Mouse (Mus musculus) hindbrain, embryonic 12.5 days (tissue): ENCODE results near the gene Olfr1362. TPM values are rescaled to one million over a fixed set of nuclear protein-coding genes. Genes with fewer than 3 reads are reported as not detected.

Source experiments
- ATAC-seq: fragments of 200-750 bp; cut with Nextera tagmentation; 2 replicates; pipeline ENCODE4 v1.8.0; 2017; ENCODE audit warnings: moderate TSS enrichment; ENCODE audit not compliant: low FRiP score
- H3K27ac ChIP-seq: fragments of 300-500 bp; sonication (generic); 2 replicates; pipeline ENCODE4 v1.5.1; 2016; ENCODE audit warnings: mild to moderate bottlenecking
- H3K27me3 ChIP-seq: fragments of 300-500 bp; sonication (generic); 2 replicates; pipeline ENCODE4 v1.6.1; 2016; ENCODE audit warnings: mild to moderate bottlenecking
- H3K36me3 ChIP-seq: fragments of 300-500 bp; sonication (generic); 2 replicates; pipeline ENCODE4 v1.6.1; 2016; ENCODE audit warnings: mild to moderate bottlenecking
- H3K4me1 ChIP-seq: fragments of 300-500 bp; sonication (generic); 2 replicates; pipeline ENCODE4 v1.6.1; 2016
- H3K4me2 ChIP-seq: fragments of 300-500 bp; sonication (generic); replicated peaks from 2 replicates; pipeline ENCODE4 v1.6.1; 2016; ENCODE audit warnings: mild to moderate bottlenecking
- H3K4me3 ChIP-seq: fragments of 300-500 bp; sonication (generic); 2 replicates; pipeline ENCODE4 v1.5.1; 2016; ENCODE audit warnings: mild to moderate bottlenecking
- H3K9ac ChIP-seq: fragments of 300-500 bp; sonication (generic); 2 replicates; pipeline ENCODE4 v1.6.1; 2016; ENCODE audit warnings: mild to moderate bottlenecking, moderate library complexity
- H3K9me3 ChIP-seq: fragments of 300-500 bp; sonication (generic); replicated peaks from 2 replicates; pipeline ENCODE4 v1.6.1; 2016; ENCODE audit warnings: mild to moderate bottlenecking
- WGBS: fragments of 180-500 bp; shearing (Covaris S2); methylation state at CpG from one replicate; pipeline ENCODE4 v1.1.7; 2016; 5-methylcytosine and 5-hydroxymethylcytosine counted together
- polyA plus RNA-seq: library from polyadenylated mRNA; unstranded; fragments of >200 nt; fragmentation: Nextera tagmentation; extraction: Ambion mirVana; gene quantifications from 2 replicates; pipeline ENCODE4 v1.2.1, GENCODE M21; 2016

Gene Olfr1362
- not detected in 2 replicates for polyA plus RNA-seq

GRCm38 (mm10) chr13:21613922-21614321 lies at the start of gene Olfr1362:
Olfr1362 (minus strand) TSS chr13:21614022.
- H3K36me3 ChIP-seq: no peaks in the 10 kb centered on the region
- ATAC-seq: no peak
- H3K27me3 ChIP-seq: no peaks in the 10 kb centered on the region
- H3K4me2 ChIP-seq: no peak within 1 kb of the TSS
- H3K9ac ChIP-seq: no peak within 1 kb of the TSS
- H3K4me1 ChIP-seq: no peaks in the 10 kb centered on the region
- no peak within 1 kb of the TSS for H3K27ac ChIP-seq
- no peaks in the 10 kb centered on the region for H3K9me3 ChIP-seq
- H3K4me3 ChIP-seq: no peak within 1 kb of the TSS

- no peak within 1 kb of the TSS for H3K4me3 ChIP-seq
- no peak within 1 kb of the TSS for H3K9ac ChIP-seq
- H3K36me3 ChIP-seq: no peaks in the 10 kb centered on the region
- H3K4me1 ChIP-seq: no peaks in the 10 kb centered on the region
- no peak within 1 kb of the TSS for H3K27ac ChIP-seq
- WGBS: 70% methylated on average over 2 of the region's 2 CpGs
- ATAC-seq: no peak
- no peak within 1 kb of the TSS for H3K4me2 ChIP-seq
- H3K27me3 ChIP-seq: no peaks in the 10 kb centered on the region
- H3K9me3 ChIP-seq: no peaks in the 10 kb centered on the region
Measured at GRCm38 (mm10) chr13:21663286-21663685, 49.5 kb upstream of the Olfr1362 start, which contains the start of gene Olfr1361. Olfr1361 (minus strand) TSS chr13:21663386.

- 79% methylated on average over 2 of the region's 2 CpGs for WGBS
- Histone ChIP-seq H3K27me3 (no peaks in the 10 kb centered on the region), H3K4me2 (no peak within 1 kb of the TSS), H3K9ac (no peak within 1 kb of the TSS), H3K27ac (no peak within 1 kb of the TSS), H3K4me3 (no peak within 1 kb of the TSS), H3K9me3 (no peaks in the 10 kb centered on the region), H3K36me3 (no peaks in the 10 kb centered on the region), H3K4me1 (no peaks in the 10 kb centered on the region)
- no peak for ATAC-seq
Measured at GRCm38 (mm10) chr13:21642418-21642817, 28.6 kb upstream of the Olfr1362 start, which contains the start of gene Olfr11. Olfr11 (minus strand) TSS chr13:21642518.

- Histone ChIP-seq H3K4me3 (no peak overlapping the region), H3K27ac (no peak overlapping the region), H3K9me3 (peaks cover 5% of the 10 kb centered on the region; the same call in 1 of the 2 replicates), H3K4me2 (no peak overlapping the region), H3K9ac (no peak overlapping the region), H3K4me1 (no peaks in the 10 kb centered on the region), H3K36me3 (no peaks in the 10 kb centered on the region), H3K27me3 (no peaks in the 10 kb centered on the region)
- WGBS: 72% methylated on average over 2 of the region's 2 CpGs
- ATAC-seq: no peak
Measured at GRCm38 (mm10) chr13:21591618-21592017, 22.2 kb downstream of the Olfr1362 start.

GRCm38 (mm10) chr13:21581659-21582058 lies 32.2 kb downstream of the Olfr1362 start, which contains the start of gene Olfr1364:
Olfr1364 (minus strand) TSS chr13:21581759.
- no peaks in the 10 kb centered on the region for H3K27me3 ChIP-seq
- H3K4me2 ChIP-seq: no peak within 1 kb of the TSS
- H3K36me3 ChIP-seq: no peaks in the 10 kb centered on the region
- no peak within 1 kb of the TSS for H3K9ac ChIP-seq
- WGBS: 87% methylated on average over 2 of the region's 2 CpGs
- H3K4me1 ChIP-seq: no peaks in the 10 kb centered on the region
- ATAC-seq: no peak
- no peak within 1 kb of the TSS for H3K4me3 ChIP-seq
- no peak within 1 kb of the TSS for H3K27ac ChIP-seq
- no peaks in the 10 kb centered on the region for H3K9me3 ChIP-seq

Other genes with a start within 250 kb of the Olfr1362 start
- 91.0 and 96.2 TPM in 2 replicates for gene Zkscan3, start 211.3 kb downstream of the Olfr1362 start, polyA plus RNA-seq
- gene Pgbd1, start 173.0 kb downstream of the Olfr1362 start, polyA plus RNA-seq: 4.2 and 4.9 TPM in 2 replicates
- 23.4 and 26.2 TPM in 2 replicates for gene Zscan26, start 160.3 kb downstream of the Olfr1362 start, polyA plus RNA-seq
- gene Nkapl, start 145.5 kb downstream of the Olfr1362 start, polyA plus RNA-seq: 2.5 and 2.7 TPM in 2 replicates
- 6.8 and 7.0 TPM in 2 replicates for gene Zkscan4, start 135.1 kb downstream of the Olfr1362 start, polyA plus RNA-seq
- gene Gm10065, start 134.6 kb downstream of the Olfr1362 start, polyA plus RNA-seq: not detected in 2 replicates
- gene AK157302, start 118.8 kb downstream of the Olfr1362 start, polyA plus RNA-seq: 0.16 and 0.40 TPM in 2 replicates
- gene Gm11273, start 112.6 kb downstream of the Olfr1362 start, polyA plus RNA-seq: 2.6 and 4.2 TPM in 2 replicates
- 9.0 and 9.8 TPM in 2 replicates for gene Zkscan8, start 82.9 kb downstream of the Olfr1362 start, polyA plus RNA-seq
- 0.20 and 0.22 TPM in 2 replicates for gene Olfr1366, start 71.2 kb downstream of the Olfr1362 start, polyA plus RNA-seq
- not detected in 2 replicates for gene Olfr1535, start 54.1 kb downstream of the Olfr1362 start, polyA plus RNA-seq
- not detected in 2 replicates for gene Olfr1364, start 32.3 kb downstream of the Olfr1362 start, polyA plus RNA-seq
- gene Olfr11, start 28.5 kb upstream of the Olfr1362 start, polyA plus RNA-seq: 0.07 TPM in 1 of 2 replicates, not detected in the other
- not detected in 2 replicates for gene Olfr1361, start 49.4 kb upstream of the Olfr1362 start, polyA plus RNA-seq
- not detected in 2 replicates for gene Olfr1360, start 63.4 kb upstream of the Olfr1362 start, polyA plus RNA-seq
- gene Olfr1359, start 84.1 kb upstream of the Olfr1362 start, polyA plus RNA-seq: not detected in 2 replicates
- gene Hist1h2bl, start 102.1 kb upstream of the Olfr1362 start, polyA plus RNA-seq: 3.6 and 4.4 TPM in 2 replicates
- gene Hist1h2ai, start 102.4 kb upstream of the Olfr1362 start, polyA plus RNA-seq: 17.3 and 29.5 TPM in 2 replicates
- 8.9 and 18.3 TPM in 2 replicates for gene Hist1h3h, start 103.6 kb upstream of the Olfr1362 start, polyA plus RNA-seq
- 2.6 and 4.9 TPM in 2 replicates for gene Hist1h2bm, start 108.0 kb upstream of the Olfr1362 start, polyA plus RNA-seq
- gene Hist1h4j, start 121.0 kb upstream of the Olfr1362 start, polyA plus RNA-seq: 0.98 and 1.0 TPM in 2 replicates
- gene Hist1h4k, start 136.5 kb upstream of the Olfr1362 start, polyA plus RNA-seq: 2.9 TPM in 1 of 2 replicates, not detected in the other
- 12.2 and 28.3 TPM in 2 replicates for gene Hist1h2ak, start 139.8 kb upstream of the Olfr1362 start, polyA plus RNA-seq
- gene Hist1h2bn, start 140.1 kb upstream of the Olfr1362 start, polyA plus RNA-seq: 2.2 and 2.8 TPM in 2 replicates
- 23.2 and 23.6 TPM in 2 replicates for gene Hist1h1b, start 166.6 kb upstream of the Olfr1362 start, polyA plus RNA-seq
- gene Hist1h3i, start 169.3 kb upstream of the Olfr1362 start, polyA plus RNA-seq: 87.0 and 110 TPM in 2 replicates
- 5.2 TPM in 1 of 2 replicates, not detected in the other for gene Hist1h2an, start 173.2 kb upstream of the Olfr1362 start, polyA plus RNA-seq
- 1.9 and 2.4 TPM in 2 replicates for gene Hist1h2bp, start 173.4 kb upstream of the Olfr1362 start, polyA plus RNA-seq
- 14.1 and 15.3 TPM in 2 replicates for gene Hist1h2bq, start 196.2 kb upstream of the Olfr1362 start, polyA plus RNA-seq
- 3.4 TPM in 1 of 2 replicates, not detected in the other for gene Hist1h2ao, start 196.4 kb upstream of the Olfr1362 start, polyA plus RNA-seq
- not detected in 2 replicates for gene Hist1h4m, start 197.7 kb upstream of the Olfr1362 start, polyA plus RNA-seq
- gene Hist1h4n, start 218.2 kb upstream of the Olfr1362 start, polyA plus RNA-seq: 6.2 and 10.1 TPM in 2 replicates
- gene Hist1h2ap, start 219.5 kb upstream of the Olfr1362 start, polyA plus RNA-seq: 2,700 and 3,374 TPM in 2 replicates
- 14.3 and 15.1 TPM in 2 replicates for gene Hist1h2br, start 219.7 kb upstream of the Olfr1362 start, polyA plus RNA-seq